Mouse (Mus musculus) effector memory CD4-positive, alpha-beta T cell, adult 7 months (primary cell): ENCODE results near the gene Chuk. TPM values are rescaled to one million over a fixed set of nuclear protein-coding genes. Genes with fewer than 3 reads are reported as not detected.

Experiments
- polyA plus RNA-seq: library from polyadenylated mRNA; unstranded; fragments of 100-300 nt; shearing (Covaris generic); gene quantifications from one replicate; pipeline ENCODE4 v1.2.1, GENCODE M21; 2017

Gene Chuk
- 97.1 TPM for polyA plus RNA-seq

DNA sequence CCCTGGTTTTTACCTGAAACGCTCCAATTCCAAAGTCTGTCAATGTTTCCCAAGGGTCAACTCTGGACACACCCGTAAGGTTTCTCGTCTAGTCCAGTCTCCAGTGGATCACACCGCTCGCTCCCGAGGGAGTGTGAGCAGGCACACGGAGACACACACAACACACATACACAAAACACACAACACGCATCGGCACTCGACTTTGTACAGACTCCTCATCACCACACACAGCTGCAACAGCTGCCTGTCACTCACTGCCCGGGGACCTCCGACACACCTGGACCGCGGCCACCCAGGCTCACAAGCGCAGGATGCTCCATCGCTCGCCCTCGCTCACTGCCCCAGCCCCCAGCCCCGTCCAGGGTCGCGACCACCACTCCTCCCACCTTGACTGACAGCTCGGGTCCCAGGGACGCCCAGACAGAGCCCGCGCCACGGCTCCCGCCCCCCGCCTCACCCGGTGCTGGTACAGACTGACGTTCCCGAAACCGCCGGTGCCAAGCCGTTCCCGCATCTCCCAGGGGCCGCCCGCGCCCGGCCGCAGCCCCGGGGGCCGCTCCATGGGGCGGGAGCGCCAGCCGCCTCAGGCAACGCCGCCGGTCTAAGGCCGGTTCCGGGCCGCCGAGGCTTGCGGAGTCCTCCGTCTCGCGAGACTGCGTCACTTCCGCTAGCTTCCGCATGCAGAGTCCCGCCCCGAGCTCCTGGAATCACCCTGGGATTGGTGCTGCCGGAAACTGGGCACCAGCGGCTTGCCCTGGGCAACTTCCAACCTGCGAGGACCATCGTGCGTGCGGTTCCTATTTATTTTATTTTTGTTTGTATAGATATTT lies at the start of gene Chuk:
Gene Chuk, minus strand, starts transcription at position 650 of the 830 bp plus-strand sequence.

DNA sequence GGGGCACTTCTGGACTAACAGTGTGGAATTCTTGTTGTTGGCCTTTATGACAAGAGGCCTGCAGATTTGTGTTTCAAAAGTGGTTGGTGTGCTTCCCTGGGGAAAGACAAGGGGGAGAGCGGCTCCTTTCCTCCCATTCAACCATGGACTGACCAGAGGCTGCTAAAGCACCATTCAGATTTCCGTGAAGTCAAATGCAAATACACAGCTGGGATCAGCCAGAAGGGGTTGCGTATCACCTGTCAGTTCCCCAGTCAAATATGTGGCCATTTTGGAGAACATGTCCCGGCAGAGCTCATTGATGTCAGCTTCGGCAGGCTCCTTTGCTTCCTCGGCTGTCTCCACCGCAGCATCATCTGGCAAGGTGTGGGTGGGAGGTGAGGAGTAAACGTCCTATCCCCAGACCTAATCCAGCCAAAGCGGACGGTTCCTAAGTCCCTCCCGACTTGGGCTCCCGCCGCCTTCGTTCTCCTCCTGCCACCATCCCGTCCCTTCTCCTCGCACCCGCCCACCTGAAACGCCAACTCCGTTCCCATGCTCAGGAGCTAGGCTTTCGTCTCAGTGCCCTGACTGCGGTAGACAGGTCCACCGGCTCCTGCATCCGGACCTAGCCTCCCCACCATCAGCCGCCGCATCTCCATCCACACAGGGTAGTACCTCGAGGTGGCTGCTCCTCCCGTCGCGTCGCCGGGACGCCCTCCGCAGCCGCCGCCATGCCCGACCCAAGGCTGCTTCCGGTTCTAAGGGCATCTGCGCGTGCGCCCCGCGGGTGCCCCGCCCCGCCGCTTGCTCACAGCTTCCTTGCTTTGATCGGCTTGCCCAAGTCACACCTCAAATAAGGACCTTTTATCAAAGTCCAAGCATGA lies 38.7 kb upstream of the Chuk start, which contains the start of gene Bloc1s2:
Gene Bloc1s2, minus strand, starts transcription at position 745 of the 866 bp plus-strand sequence.

DNA sequence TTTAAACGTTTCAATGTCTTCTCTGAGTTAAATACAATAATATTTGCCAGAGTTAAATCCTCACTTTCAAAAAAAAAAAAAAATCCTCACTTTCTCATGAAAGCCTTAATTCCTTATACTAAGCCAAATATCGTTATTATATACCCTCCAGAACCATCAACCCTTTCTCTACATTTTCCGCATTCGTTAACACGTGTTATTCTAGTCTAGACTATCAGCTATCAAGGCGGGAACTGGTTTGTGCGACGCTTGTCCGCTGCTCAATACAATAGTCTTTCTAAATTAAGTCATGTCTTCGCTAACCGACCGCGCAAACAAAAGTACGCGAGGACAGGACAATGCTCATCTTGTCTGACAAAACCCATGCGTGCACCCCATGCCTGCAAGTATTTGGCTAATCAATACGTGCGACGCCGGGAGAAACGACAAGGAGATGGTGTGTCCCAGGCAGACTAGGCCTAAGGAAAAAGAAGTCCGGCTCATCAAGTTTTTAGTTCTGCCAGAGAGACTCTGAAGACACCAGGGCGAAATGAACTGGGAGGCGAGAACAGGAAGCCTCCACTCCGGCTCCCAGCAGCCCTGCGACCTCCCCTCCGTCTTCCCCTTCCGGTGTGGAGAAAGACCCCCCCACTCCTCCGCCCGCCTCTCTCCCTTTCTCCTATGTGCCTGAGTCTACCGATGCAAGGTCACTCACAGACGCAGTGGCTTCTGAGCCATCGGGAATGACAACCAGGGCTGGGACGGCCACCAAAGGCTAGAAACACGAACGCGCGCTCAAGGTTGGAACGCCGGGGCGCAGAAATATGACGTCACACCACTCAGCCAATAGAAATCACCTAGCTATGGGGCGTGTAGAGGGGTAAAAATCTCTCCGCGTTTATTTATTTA lies 28.0 kb upstream of the Chuk start, which contains the start of gene Cwf19l1:
Gene Cwf19l1, minus strand, starts transcription at position 805 of the 888 bp plus-strand sequence.

DNA sequence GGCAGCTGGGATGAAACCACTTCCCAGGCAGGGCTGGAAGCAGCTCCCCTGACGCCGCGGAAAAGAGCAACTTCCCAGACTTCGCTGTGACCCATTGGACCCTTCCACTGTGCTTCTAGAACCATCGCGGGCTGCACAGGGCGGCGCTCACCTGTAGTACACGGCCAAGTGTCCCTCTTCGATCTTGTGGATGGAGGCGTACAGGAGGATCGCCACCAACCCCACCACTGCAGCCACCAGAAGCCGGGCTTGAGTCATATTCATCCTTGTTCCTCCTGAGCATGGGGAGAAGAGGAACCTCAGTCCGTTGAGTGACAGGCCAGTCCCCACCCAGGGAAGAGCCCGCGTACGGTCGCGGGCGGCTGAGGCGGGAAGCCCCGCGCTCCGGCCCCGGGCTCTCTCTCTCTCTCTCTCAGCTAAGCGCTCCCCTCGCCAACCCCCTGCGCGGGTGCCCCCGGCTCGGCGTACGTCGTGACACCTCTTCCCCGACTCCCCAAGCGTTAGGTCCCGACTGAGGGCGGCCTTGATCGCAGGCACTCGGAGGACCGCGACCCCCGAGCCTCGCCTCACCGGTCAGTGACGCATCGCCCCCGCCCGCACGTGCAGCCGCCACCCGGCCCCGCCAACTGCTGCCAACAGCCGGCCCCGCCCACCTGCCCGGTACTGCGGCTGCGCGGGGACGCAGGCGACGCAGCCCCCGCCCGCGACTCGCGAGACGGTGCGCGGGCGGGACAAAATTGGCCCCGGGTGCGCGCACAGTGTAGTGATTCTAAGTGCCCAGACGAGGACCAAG lies 38.0 kb downstream of the Chuk start, which contains the start of gene Erlin1:
Gene Erlin1, minus strand, starts transcription at position 665 of the 793 bp plus-strand sequence.

DNA sequence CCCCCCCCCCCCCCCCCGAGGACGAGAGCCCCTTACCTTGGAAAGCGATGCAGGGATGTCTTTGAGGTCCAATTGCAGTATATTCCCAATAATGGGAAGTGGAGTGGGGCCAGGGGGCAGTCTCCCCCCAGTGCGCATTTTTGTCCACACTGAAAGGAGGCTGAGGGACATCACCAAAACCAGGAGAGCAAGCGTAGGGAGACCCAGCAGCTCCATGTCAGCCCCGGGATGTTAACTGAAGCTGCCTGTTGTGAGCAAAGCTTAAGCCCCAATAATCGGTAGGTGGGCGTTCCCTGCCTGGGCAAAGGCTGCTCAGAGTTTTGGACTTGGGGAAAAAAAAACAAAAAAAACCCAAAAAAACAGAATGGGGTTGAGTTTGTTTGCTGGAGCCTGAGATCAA lies 78.3 kb downstream of the Chuk start, which contains the start of gene Cyp2c23:
Gene Cyp2c23, minus strand, starts transcription at position 237 of the 400 bp plus-strand sequence.

Other genes with a start within 250 kb of the Chuk start
- gene Dnmbp, start 167.3 kb downstream of the Chuk start, polyA plus RNA-seq, result 7.5 TPM
- gene Cpn1, start 120.9 kb downstream of the Chuk start, polyA plus RNA-seq, result not detected
- gene Cyp2c23, start 78.3 kb downstream of the Chuk start, polyA plus RNA-seq, result not detected
- 6.4 TPM for gene Erlin1, start 37.7 kb downstream of the Chuk start, polyA plus RNA-seq
- 21.6 TPM for gene Cwf19l1, start 28.4 kb upstream of the Chuk start, polyA plus RNA-seq
- 66.8 TPM for gene Bloc1s2, start 39.0 kb upstream of the Chuk start, polyA plus RNA-seq
- 0.45 TPM for gene Pkd2l1, start 85.0 kb upstream of the Chuk start, polyA plus RNA-seq
- gene Scd3, start 95.8 kb upstream of the Chuk start, polyA plus RNA-seq, result not detected
- 13.7 TPM for gene Scd2, start 186.2 kb upstream of the Chuk start, polyA plus RNA-seq
- gene Scd4, start 225.6 kb upstream of the Chuk start, polyA plus RNA-seq, result 0.23 TPM